Mouse (Mus musculus): ENCODE measurements around the gene Mobp. TPM values are rescaled to one million over a fixed set of nuclear protein-coding genes. Genes with fewer than 3 reads are reported as not detected.
A peak's percentile ranks its signal among the peaks of the same experiment; 100 is the strongest.
"Not testable (repeated sequence)": the region's sequence is repeated elsewhere in the genome, so short reads cannot be mapped to it uniquely, and the experiment has no call there.

The Mobp gene
- polyA plus RNA-seq (2016; fragmentation: Nextera tagmentation; extraction: Ambion mirVana) = 0.12 TPM in 1 of 2 replicates, not detected in the other

DNA sequence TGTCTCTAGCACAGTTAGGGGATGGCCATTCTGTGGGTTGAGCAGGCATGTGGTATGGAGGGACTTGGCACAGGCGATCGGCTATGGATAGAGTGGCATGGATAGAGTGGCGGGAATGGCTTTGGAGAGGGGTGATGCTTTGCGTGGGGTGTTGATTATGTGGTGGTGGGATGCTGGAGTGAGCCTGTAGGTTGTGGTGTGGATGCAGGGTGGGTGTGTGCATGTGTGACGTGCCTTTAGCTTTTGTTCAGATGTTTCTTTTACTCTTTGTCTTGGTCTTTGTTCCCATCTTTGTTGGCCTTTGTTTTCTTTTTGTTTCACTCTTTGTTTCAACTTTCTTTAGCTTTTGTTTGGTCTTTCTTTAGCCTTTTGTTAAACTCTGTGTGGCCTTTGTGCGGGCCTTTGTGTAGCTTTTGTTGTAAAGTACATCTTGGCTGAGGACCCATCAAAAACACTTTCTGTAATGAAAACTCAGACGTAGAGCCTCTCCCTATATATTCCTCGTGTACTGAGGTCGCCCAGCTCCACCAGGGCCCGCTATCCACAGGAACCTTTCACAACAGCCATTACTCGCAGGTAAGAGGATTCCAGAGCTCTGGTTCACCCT lies at the start of gene Mobp:
Gene Mobp (plus strand): TSS at position 486 of the 607 bp plus-strand sequence.
- no peak within 1 kb of the TSS for H3K27ac ChIP-seq (ENCODE audit: poor library complexity, severe bottlenecking)
- H3K9me3 ChIP-seq (replicated peaks) = no peaks in the 10 kb centered on the region
- no peaks in the 10 kb centered on the region for H3K36me3 ChIP-seq
- no peak within 1 kb of the TSS for H3K9ac ChIP-seq
- H3K27me3 ChIP-seq (replicated peaks) = peaks cover 5% of the 10 kb centered on the region; the same call in 1 of the 2 replicates
- no peaks in the 10 kb centered on the region for H3K4me1 ChIP-seq (replicated peaks)
- 77% methylated on average over 11 of the region's 11 CpGs for WGBS
- H3K4me3 ChIP-seq = no peak within 1 kb of the TSS
- H3K4me2 ChIP-seq = no peak within 1 kb of the TSS
- no peak for ATAC-seq (ENCODE audit: insufficient number of reproducible peaks, low FRiP score)

- no peaks in the 10 kb centered on the region for H3K36me3 ChIP-seq
- H3K4me2 ChIP-seq = no peak overlapping the region
- H3K9me3 ChIP-seq (replicated peaks) = peaks cover 17% of the 10 kb centered on the region
- H3K27me3 ChIP-seq (replicated peaks) = no peaks in the 10 kb centered on the region
- H3K9ac ChIP-seq = no peak overlapping the region
- no peaks in the 10 kb centered on the region for H3K4me1 ChIP-seq (replicated peaks)
- H3K27ac ChIP-seq (ENCODE audit: poor library complexity, severe bottlenecking) = no peak overlapping the region
- 98% methylated on average over 2 of the region's 2 CpGs for WGBS
- no peak for ATAC-seq (ENCODE audit: insufficient number of reproducible peaks, low FRiP score)
- no peak overlapping the region for H3K4me3 ChIP-seq
Observed at GRCm38 (mm10) chr9:120101165-120101564, 48.3 kb upstream of the Mobp start.

DNA sequence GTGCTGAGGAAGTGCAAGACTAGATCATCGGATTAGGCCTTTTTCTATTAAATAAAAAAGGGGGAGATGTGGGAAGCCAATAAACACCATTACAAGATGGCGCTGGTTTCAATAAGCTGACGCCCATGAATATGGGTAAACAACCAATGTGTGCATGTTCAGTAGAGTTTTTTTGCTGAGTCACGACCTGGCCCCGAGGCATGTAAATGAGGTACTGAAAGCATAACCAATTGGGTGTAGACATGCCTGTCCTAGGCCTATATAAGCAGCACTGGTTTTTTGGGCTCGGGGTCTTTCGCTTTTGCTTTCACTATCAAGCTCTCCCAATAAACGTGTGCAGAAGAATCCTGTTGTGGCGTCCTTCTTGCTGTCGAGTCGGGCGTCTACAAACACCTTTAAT lies 40.6 kb upstream of the Mobp start:
- H3K4me3 ChIP-seq; H3K9ac ChIP-seq; H3K36me3 ChIP-seq; H3K4me2 ChIP-seq; H3K27me3 ChIP-seq (replicated peaks); H3K4me1 ChIP-seq (replicated peaks); ATAC-seq (ENCODE audit: insufficient number of reproducible peaks, low FRiP score); H3K9me3 ChIP-seq (replicated peaks); H3K27ac ChIP-seq (ENCODE audit: poor library complexity, severe bottlenecking): not testable (repeated sequence)
- WGBS = 88% methylated on average over 12 of the region's 12 CpGs

DNA sequence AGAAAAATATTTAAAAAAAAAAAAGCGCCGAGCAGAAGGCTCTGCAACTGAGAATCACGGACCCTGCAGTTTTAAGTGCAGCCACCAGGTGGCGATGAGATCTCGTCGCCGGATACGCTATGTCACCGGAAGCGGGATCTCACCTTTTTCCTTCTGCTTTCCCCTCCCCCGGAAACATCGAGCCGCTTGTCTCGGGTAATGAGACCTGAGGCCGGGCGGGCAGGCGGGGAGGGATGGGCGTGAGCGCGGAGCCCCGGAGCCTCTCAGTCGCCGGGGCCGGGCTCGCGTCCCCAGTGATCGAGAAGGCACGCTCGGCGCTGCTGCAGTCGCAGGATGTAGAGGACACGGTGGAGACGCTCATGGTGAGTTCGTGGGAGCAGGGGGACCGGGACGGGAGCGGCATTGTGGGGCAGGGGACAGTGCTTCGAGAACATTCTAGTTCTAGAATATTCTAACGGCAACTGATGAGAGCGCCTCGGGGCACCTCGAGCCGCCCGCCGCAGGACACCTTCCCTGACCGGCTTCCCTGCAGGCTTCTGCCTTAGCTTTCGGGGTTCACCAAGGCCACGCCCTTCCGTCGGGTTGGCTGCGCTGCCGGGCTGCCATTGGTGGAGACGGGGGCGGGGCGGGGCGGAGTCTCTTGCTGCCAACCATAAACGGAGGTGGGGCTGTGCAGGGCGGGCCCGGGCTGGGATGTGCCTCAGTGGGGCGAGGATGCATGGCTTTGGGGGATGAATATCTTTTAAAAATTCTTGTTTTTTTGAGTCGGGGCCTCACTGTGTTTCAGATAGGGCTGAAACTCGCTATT lies 39.1 kb upstream of the Mobp start, which contains the start of gene Slc25a38:
Gene Slc25a38 (plus strand): TSS at position 164 of the 808 bp plus-strand sequence.
- WGBS = 2% methylated on average over 62 of the region's 62 CpGs
- Histone ChIP-seq H3K4me3 (peak within 1 kb of the TSS; percentile 80), H3K27me3 (replicated peaks) (no peaks in the 10 kb centered on the region), H3K4me1 (replicated peaks) (peaks cover 7% of the 10 kb centered on the region), H3K36me3 (no peaks in the 10 kb centered on the region), H3K4me2 (peak within 1 kb of the TSS; percentile 84), H3K9me3 (replicated peaks) (no peaks in the 10 kb centered on the region), H3K27ac (ENCODE audit: poor library complexity, severe bottlenecking) (peak within 1 kb of the TSS; percentile 91), H3K9ac (peak within 1 kb of the TSS; percentile 82)
- peak; percentile 94 for ATAC-seq (ENCODE audit: insufficient number of reproducible peaks, low FRiP score)

- ATAC-seq (ENCODE audit: insufficient number of reproducible peaks, low FRiP score) = no peak
- Histone ChIP-seq H3K9ac (peak overlapping the region; percentile 82), H3K27ac (ENCODE audit: poor library complexity, severe bottlenecking) (peak overlapping the region; percentile 91), H3K9me3 (replicated peaks) (no peaks in the 10 kb centered on the region), H3K4me2 (peak overlapping the region; percentile 84), H3K27me3 (replicated peaks) (no peaks in the 10 kb centered on the region), H3K36me3 (no peaks in the 10 kb centered on the region), H3K4me1 (replicated peaks) (peaks cover 16% of the 10 kb centered on the region), H3K4me3 (peak overlapping the region; percentile 80)
- WGBS = 74% methylated on average over 15 of the region's 15 CpGs
Observed at GRCm38 (mm10) chr9:120111156-120111945, 38.2 kb upstream of the Mobp start.

DNA sequence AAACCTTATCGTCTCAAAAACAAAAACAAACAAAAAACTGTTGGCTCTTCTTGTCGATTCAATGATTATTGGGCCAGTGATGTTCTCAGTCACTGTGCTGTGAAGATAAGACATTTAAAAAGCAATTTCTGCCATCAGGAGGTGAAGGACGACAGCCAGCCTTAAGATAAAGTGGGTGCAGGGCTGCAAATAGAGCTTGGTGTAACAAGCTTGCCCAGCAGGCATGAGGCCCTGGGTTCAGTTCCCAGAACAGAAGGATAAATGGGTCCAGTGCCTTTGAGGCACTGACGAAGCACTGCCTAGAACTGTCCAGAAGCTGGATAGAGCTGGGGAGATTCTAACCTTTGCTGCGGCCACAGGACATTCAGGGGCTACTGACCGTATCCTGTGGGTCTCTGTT lies 37.0 kb upstream of the Mobp start:
- no peaks in the 10 kb centered on the region for H3K9me3 ChIP-seq (replicated peaks)
- WGBS = 74% methylated on average over 6 of the region's 6 CpGs
- peak overlapping the region; percentile 18 for H3K27ac ChIP-seq (ENCODE audit: poor library complexity, severe bottlenecking)
- H3K4me2 ChIP-seq = 0 out of 2 replicates have a peak overlapping the region, but pooled peaks have one; percentile 35
- no peak overlapping the region for H3K4me3 ChIP-seq
- no peaks in the 10 kb centered on the region for H3K27me3 ChIP-seq (replicated peaks)
- no peak for ATAC-seq (ENCODE audit: insufficient number of reproducible peaks, low FRiP score)
- peaks cover 8% of the 10 kb centered on the region; the same call in 1 of the 2 replicates for H3K36me3 ChIP-seq
- no peak overlapping the region for H3K9ac ChIP-seq
- peaks cover 16% of the 10 kb centered on the region for H3K4me1 ChIP-seq (replicated peaks)

GRCm38 (mm10) chr9:120113456-120113855 lies 36.1 kb upstream of the Mobp start:
- no peak for ATAC-seq (ENCODE audit: insufficient number of reproducible peaks, low FRiP score)
- H3K4me3 ChIP-seq = no peak overlapping the region
- H3K4me2 ChIP-seq = no peak overlapping the region
- WGBS = 91% methylated on average over 7 of the region's 7 CpGs
- H3K27ac ChIP-seq (ENCODE audit: poor library complexity, severe bottlenecking) = no peak overlapping the region
- peaks cover 17% of the 10 kb centered on the region for H3K36me3 ChIP-seq
- H3K9ac ChIP-seq = peak overlapping the region; percentile 15; the same call in 1 of the 2 replicates
- no peaks in the 10 kb centered on the region for H3K27me3 ChIP-seq (replicated peaks)
- peaks cover 16% of the 10 kb centered on the region for H3K4me1 ChIP-seq (replicated peaks)
- no peaks in the 10 kb centered on the region for H3K9me3 ChIP-seq (replicated peaks)

GRCm38 (mm10) chr9:120114051-120114788 lies 35.3 kb upstream of the Mobp start:
- no peaks in the 10 kb centered on the region for H3K9me3 ChIP-seq (replicated peaks)
- H3K4me2 ChIP-seq = peak overlapping the region; percentile 24
- H3K9ac ChIP-seq = no peak overlapping the region
- ATAC-seq (ENCODE audit: insufficient number of reproducible peaks, low FRiP score) = no peak
- peak overlapping the region; percentile 31 for H3K27ac ChIP-seq (ENCODE audit: poor library complexity, severe bottlenecking)
- no peak overlapping the region for H3K4me3 ChIP-seq
- H3K27me3 ChIP-seq (replicated peaks) = no peaks in the 10 kb centered on the region
- peaks cover 23% of the 10 kb centered on the region for H3K36me3 ChIP-seq
- peaks cover 16% of the 10 kb centered on the region for H3K4me1 ChIP-seq (replicated peaks)
- WGBS = 89% methylated on average over 17 of the region's 17 CpGs

GRCm38 (mm10) chr9:120114789-120115151 lies 34.7 kb upstream of the Mobp start:
- Histone ChIP-seq H3K27ac (ENCODE audit: poor library complexity, severe bottlenecking) (peak overlapping the region; percentile 31), H3K36me3 (peaks cover 27% of the 10 kb centered on the region), H3K4me2 (peak overlapping the region; percentile 24), H3K9me3 (replicated peaks) (no peaks in the 10 kb centered on the region), H3K27me3 (replicated peaks) (no peaks in the 10 kb centered on the region), H3K9ac (no peak overlapping the region), H3K4me1 (replicated peaks) (peaks cover 16% of the 10 kb centered on the region), H3K4me3 (peak overlapping the region; percentile 1; the same call in 1 of the 2 replicates)
- 89% methylated on average over 2 of the region's 2 CpGs for WGBS
- no peak for ATAC-seq (ENCODE audit: insufficient number of reproducible peaks, low FRiP score)

DNA sequence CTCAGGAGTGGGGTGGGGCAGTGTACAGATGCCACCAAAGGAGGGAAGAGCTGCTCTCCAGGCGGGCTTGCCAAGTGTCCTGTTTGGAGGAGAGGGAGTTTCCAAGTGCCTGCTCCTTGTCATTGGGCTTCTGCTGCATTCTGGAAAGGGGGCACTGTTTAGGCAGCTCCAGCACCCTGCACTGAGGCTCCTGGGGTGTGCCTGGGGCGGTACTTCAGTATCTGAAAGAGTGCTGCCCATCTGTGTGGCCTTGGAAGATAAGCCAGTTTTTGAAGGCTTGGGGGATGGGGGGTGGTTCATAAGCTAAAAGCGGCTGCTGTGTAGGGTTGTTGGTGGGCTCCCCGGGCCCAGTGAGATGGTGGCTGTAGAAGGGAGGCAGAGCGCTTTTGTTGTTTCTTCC lies 33.9 kb upstream of the Mobp start:
- peak overlapping the region; percentile 27 for H3K4me2 ChIP-seq
- peak overlapping the region; percentile 74 for H3K27ac ChIP-seq (ENCODE audit: poor library complexity, severe bottlenecking)
- H3K36me3 ChIP-seq = peaks cover 33% of the 10 kb centered on the region
- peaks cover 16% of the 10 kb centered on the region for H3K4me1 ChIP-seq (replicated peaks)
- peak overlapping the region; percentile 18; the same call in 1 of the 2 replicates for H3K9ac ChIP-seq
- ATAC-seq (ENCODE audit: insufficient number of reproducible peaks, low FRiP score) = peak; percentile 86
- H3K4me3 ChIP-seq = no peak overlapping the region
- no peaks in the 10 kb centered on the region for H3K9me3 ChIP-seq (replicated peaks)
- no peaks in the 10 kb centered on the region for H3K27me3 ChIP-seq (replicated peaks)
- WGBS = 57% methylated on average over 5 of the region's 5 CpGs
